Mouse (Mus musculus): Measurements from ENCODE around the gene Socs2.

DNA sequence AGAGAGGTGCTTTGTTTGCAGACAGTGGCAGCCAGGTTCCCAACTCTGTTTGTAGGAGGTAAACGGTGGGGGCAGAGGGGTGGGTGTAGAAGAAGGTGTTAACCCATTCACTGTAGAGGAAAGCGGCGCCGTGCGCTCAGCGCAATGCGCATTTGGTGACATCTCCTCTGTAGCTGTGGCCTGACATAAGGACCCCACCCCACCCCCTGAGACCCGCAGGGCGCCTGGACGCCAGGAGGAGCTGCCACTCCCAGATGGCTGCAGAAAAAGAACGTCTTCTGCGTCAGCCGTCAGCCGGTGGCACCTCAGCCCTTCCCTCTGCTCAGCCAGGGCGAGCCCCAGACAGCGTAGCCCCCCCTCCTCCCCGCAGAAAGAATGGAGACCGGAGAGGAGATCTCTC, 18.5 kb downstream of the Socs2 start:
- TF ChIP-seq CTCF (IDR thresholded peaks at IDR 0.05; ENCODE audit: low read depth, low read length) (no peak), POLR2A (IDR thresholded peaks at IDR 0.05; ENCODE audit: borderline replicate concordance, low read depth, low read length) (no peak)
